Comparison of ENCODE assay signal across 23 mouse cellular contexts in the genomic region with DNA sequence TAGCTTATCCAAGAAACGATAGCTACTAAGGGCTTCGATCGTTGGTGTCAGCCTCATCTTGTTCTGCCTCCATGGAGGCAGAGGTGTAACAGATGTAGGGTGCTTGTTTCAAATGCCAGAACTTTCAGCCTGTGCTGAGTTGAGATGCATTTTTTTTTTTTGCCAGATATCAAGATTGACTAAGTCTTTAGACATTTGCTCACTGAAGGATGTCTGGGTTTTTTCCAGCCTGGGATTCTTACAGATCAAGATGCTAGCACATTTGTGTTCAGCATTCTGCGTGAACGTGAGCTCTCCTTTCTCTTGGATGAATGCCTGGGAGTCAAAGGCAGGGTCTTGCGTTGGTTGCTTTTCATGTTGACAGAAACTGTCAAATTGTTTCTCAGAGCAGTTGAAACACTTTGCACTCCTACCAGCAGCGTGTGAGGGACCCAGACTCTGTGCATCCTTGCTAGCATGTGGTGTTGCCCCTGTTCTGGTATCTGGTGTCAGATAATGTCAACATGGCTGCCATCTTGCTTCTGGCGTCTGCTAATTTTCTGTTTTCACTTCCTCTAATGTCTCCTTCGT.
"Had no signal": no experiment of that assay in that cellular context is flagged by ENCODE, and none has a peak within 500 bp of the region (broad histone marks: within the 10 kb centered on the region; RNA-seq: fewer than 3 reads in every experiment).

No protein-coding gene starts in this region.

- H3K4me3 ChIP-seq: layer of hippocampus, adult 2 months; limb, embryonic 10.5 days; limb, embryonic 13.5 days; liver, embryonic 12.5 days; liver, embryonic 15.5 days; lung, embryonic 15.5 days; megakaryocyte, embryonic 14.5 days; midbrain, embryonic 10.5 days; midbrain, embryonic 13.5 days had no signal

- H3K9me3 ChIP-seq: limb, embryonic 10.5 days; limb, embryonic 13.5 days; liver, embryonic 12.5 days; liver, embryonic 15.5 days; lung, embryonic 15.5 days; megakaryocyte, embryonic 14.5 days; midbrain, embryonic 10.5 days; midbrain, embryonic 13.5 days had no signal

- H3K9ac ChIP-seq: limb, embryonic 13.5 days; liver, embryonic 12.5 days; liver, embryonic 15.5 days; lung, embryonic 15.5 days; midbrain, embryonic 13.5 days had no signal

- H3K4me2 ChIP-seq: limb, embryonic 13.5 days; liver, embryonic 12.5 days; liver, embryonic 15.5 days; lung, embryonic 15.5 days; midbrain, embryonic 13.5 days had no signal

- DNase-seq: kidney, adult 9 months; kidney, postnatal 14 days; kidney, postnatal 4 days; liver; lung, adult 18-20 months; lung, postnatal 10 days; lung, postnatal 36 days; right cerebral cortex, adult 18-20 months; right cerebral cortex, postnatal 14 days; right cerebral cortex, postnatal 4 days; thymus, adult 2 months; thymus, postnatal 14 days; thymus, postnatal 4 days had no signal

- H3K4me1 ChIP-seq: liver, embryonic 12.5 days; liver, embryonic 15.5 days; lung, embryonic 15.5 days; megakaryocyte, embryonic 14.5 days had no signal

- H3K27ac ChIP-seq: layer of hippocampus, adult 2 months; limb, embryonic 10.5 days; limb, embryonic 13.5 days; liver, embryonic 12.5 days; liver, embryonic 15.5 days; lung, embryonic 15.5 days; midbrain, embryonic 10.5 days; midbrain, embryonic 13.5 days; stomach, postnatal 0 days had no signal

- H3K36me3 ChIP-seq: limb, embryonic 10.5 days; limb, embryonic 13.5 days; liver, embryonic 12.5 days; liver, embryonic 15.5 days; lung, embryonic 15.5 days; midbrain, embryonic 10.5 days; midbrain, embryonic 13.5 days had no signal

- ATAC-seq: liver, embryonic 12.5 days; midbrain, embryonic 13.5 days had no signal

- H3K27me3 ChIP-seq: limb, embryonic 13.5 days; liver, embryonic 12.5 days; liver, embryonic 15.5 days; lung, embryonic 15.5 days; megakaryocyte, embryonic 14.5 days; midbrain, embryonic 13.5 days had no signal
